Mouse (Mus musculus): ENCODE results near the gene Mpnd. TPM values are rescaled to one million over a fixed set of nuclear protein-coding genes. Genes with fewer than 3 reads are reported as not detected.
A peak's percentile ranks its signal among the peaks of the same experiment; 100 is the strongest.

The Mpnd gene
- total RNA-seq, 2 experiments from 2014 or later: 101 to 103 TPM

- Histone ChIP-seq H3K4me3 (no peak overlapping the region), H3K27ac (no peak overlapping the region)
- peak; percentile 19; the same call in 1 of the 2 replicates for TF ChIP-seq CTCF (conservative IDR thresholded peaks at IDR 0.05)
- DNase-seq (ENCODE audit: low spot score in 2 of 2): no peak
Measured at GRCm38 (mm10) chr17:55999794-56000499, 5.6 kb upstream of the Mpnd start.

DNA sequence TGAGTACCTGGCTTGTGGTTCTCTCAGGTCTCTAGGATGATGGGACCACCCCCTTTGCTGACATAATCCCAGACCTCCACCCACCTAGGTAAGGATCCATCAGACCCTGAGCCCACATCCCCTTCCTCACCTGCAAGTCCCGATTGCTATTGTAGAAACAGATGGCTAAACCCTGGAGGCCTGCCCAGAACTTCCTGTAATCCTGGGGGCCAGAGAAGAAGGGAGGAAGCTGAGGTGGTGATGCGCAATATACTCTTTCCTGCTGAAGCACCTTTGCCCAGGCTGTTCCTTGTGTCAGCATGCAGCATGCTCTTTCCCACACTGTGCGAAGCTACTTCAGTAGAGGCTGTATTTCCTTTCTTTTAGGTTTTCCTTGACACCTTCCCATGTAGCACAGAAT lies 2.5 kb upstream of the Mpnd start:
- TF ChIP-seq CTCF (conservative IDR thresholded peaks at IDR 0.05): no peak
- Histone ChIP-seq H3K27ac (no peak overlapping the region), H3K4me3 (no peak overlapping the region)
- no peak for DNase-seq (ENCODE audit: low spot score in 2 of 2)

DNA sequence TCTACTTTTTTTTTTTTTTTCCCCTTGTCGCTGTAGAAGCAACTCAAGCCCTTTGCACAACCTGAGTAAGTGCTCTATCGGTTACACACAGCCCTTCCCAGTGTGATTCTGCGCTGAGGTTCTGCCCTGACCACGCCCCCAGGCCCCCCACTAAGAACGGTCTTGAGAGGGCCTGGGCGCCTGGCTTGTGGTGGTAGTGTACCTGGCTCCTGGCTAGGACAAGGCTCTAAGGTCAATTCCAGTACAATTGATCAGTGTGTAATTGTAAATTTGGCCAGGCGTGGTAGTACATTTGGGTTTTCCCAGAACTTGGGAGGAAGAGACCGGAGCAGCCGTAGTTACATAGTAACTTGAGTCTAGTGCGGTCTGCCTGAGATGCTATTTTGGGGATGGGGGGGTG lies 1.4 kb downstream of the Mpnd start:
- no peak overlapping the region for H3K4me3 ChIP-seq
- TF ChIP-seq CTCF (conservative IDR thresholded peaks at IDR 0.05): no peak
- no peak overlapping the region for H3K27ac ChIP-seq
- DNase-seq (ENCODE audit: low spot score in 2 of 2): no peak

GRCm38 (mm10) chr17:56007444-56008355 lies 2.2 kb downstream of the Mpnd start:
- no peak for DNase-seq (ENCODE audit: low spot score in 2 of 2)
- Histone ChIP-seq H3K27ac (peak overlapping the region; percentile 95), H3K4me3 (peak overlapping the region; percentile 97)
- TF ChIP-seq CTCF (conservative IDR thresholded peaks at IDR 0.05): peak; percentile 58

DNA sequence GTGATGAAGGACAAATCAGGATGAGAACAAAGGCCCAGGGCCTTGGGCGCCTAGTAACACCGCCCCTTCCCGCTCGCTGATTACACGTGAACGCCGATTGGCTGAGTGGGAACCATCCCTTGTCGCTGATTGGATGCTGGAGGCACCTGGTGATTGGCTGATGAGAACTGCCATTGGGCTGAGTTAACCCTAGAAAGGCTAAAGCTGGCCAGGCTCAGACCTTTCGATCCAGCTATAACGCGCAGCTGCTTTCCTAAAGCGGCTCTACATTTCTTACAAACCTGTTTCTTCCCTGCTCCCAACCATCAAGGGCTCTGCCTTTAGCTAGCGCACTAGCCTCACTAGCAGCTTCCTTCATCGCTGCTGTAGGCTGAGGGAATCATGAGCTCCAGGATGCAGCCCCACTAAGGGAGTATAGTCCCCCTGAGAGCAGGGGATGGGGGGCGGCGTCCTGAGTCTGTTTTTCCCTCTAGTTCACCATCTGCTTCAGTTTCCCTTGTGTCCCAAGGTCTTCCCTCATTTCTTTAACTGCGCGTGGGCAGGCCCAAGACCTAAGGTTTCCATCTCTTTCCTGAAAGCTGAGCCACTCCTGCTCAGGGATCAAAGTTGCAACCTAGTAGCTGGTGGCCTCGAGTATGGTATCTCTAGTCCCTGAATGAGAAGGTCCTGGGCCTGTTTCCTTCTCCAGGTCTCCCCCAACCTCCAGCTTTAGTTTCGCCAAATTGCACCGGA lies 3.0 kb downstream of the Mpnd start:
- peak overlapping the region; percentile 95 for H3K27ac ChIP-seq
- peak; percentile 90 to 95 for DNase-seq (ENCODE audit: low spot score in 2 of 2)
- H3K4me3 ChIP-seq: peak overlapping the region; percentile 97
- no peak for TF ChIP-seq CTCF (conservative IDR thresholded peaks at IDR 0.05)

GRCm38 (mm10) chr17:56009088-56009961 lies 3.8 kb downstream of the Mpnd start:
- peak; percentile 92 to 93 for DNase-seq (ENCODE audit: low spot score in 2 of 2)
- H3K4me3 ChIP-seq: peak overlapping the region; percentile 97
- H3K27ac ChIP-seq: peak overlapping the region; percentile 95
- peak; percentile 71 for TF ChIP-seq CTCF (conservative IDR thresholded peaks at IDR 0.05)

DNA sequence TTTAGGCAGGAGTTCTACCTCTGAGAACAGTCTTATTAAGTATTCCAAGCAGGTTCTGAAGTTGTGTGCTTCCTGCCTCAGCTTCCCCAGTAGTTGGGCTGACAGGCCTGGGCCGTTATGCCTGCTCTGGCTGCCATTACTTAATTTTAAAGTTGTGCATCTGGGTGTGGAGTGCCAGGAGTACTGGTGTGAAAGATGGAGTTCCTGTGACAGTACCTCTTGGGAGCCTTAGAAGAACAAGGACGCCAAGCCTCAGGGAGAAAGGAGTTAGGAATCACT lies 4.4 kb downstream of the Mpnd start:
- TF ChIP-seq CTCF (conservative IDR thresholded peaks at IDR 0.05): no peak
- Histone ChIP-seq H3K27ac (peak overlapping the region; percentile 95), H3K4me3 (peak overlapping the region; percentile 97)
- no peak for DNase-seq (ENCODE audit: low spot score in 2 of 2)

DNA sequence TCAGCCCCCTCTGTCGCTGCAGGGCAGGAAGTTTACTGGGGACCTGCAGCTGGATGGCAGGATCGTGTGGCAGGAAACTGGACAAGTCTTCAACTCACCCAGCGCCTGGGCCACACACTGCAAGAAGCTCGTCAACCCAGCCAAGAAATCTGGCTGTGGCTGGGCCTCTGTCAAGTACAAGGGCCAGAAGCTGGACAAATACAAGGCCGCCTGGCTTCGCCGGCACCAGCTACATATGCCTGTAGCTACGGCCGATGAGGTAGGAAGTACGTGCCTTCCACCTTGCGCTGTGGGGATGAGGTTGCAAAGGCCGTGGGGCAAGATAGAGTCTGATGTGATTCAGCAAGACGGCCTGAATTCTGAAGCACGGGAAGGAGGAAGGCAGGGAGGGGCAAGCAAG lies 4.7 kb downstream of the Mpnd start:
- no peak for TF ChIP-seq CTCF (conservative IDR thresholded peaks at IDR 0.05)
- Histone ChIP-seq H3K27ac (peak overlapping the region; percentile 95), H3K4me3 (peak overlapping the region; percentile 97)
- DNase-seq (ENCODE audit: low spot score in 2 of 2): no peak

- H3K27ac ChIP-seq: peak overlapping the region; percentile 95
- peak; percentile 99 for TF ChIP-seq CTCF (conservative IDR thresholded peaks at IDR 0.05)
- H3K4me3 ChIP-seq: peak overlapping the region; percentile 97
- DNase-seq (ENCODE audit: low spot score in 2 of 2): peak in 1 of 2 experiments; percentile 88
Measured at GRCm38 (mm10) chr17:56010681-56011080, 5.2 kb downstream of the Mpnd start.

- no peak for DNase-seq (ENCODE audit: low spot score in 2 of 2)
- Histone ChIP-seq H3K4me3 (no peak overlapping the region; the same call in 1 of the 2 replicates), H3K27ac (no peak overlapping the region)
- TF ChIP-seq CTCF (conservative IDR thresholded peaks at IDR 0.05): no peak
Measured at GRCm38 (mm10) chr17:56011441-56011840, 5.9 kb downstream of the Mpnd start.

- no peak for TF ChIP-seq CTCF (conservative IDR thresholded peaks at IDR 0.05)
- DNase-seq (ENCODE audit: low spot score in 2 of 2): no peak
- peak overlapping the region; percentile 3; the same call in 1 of the 2 replicates for H3K27ac ChIP-seq
Measured at GRCm38 (mm10) chr17:56015293-56015692, 9.8 kb downstream of the Mpnd start.

DNA sequence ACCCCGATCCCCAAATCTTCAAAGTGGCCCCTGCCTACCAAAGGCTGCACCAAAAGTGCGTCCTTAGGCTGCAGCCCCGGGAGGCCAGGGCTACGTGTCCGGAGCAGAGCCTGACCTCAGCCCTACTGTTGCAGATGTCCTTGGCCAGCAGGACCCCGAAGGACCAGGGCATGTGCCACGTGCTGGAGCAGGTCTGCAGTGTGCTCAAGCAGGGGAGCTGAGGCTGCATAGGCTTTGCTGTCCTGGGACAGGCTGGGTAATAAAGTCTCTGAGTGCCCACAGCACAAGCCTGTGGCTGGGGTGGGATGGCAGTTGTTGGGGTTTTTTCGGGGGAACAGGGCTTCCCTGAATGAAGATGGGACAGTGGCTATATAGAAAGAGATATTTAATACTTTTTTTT lies 10.9 kb downstream of the Mpnd start:
- Histone ChIP-seq H3K27ac (no peak overlapping the region), H3K4me3 (no peak overlapping the region)
- DNase-seq (ENCODE audit: low spot score in 2 of 2): no peak
- TF ChIP-seq CTCF (conservative IDR thresholded peaks at IDR 0.05): no peak

More at GRCm38 (mm10) chr17:56015293-56015692, 9.8 kb downstream of the Mpnd start:
- no peak overlapping the region for H3K4me3 ChIP-seq

Measured in layer of hippocampus, adult 2 months (tissue).